Mouse (Mus musculus): ENCODE data around the gene Morf4l2.
"Not testable (repeated sequence)": the region's sequence is repeated elsewhere in the genome, so short reads cannot be mapped to it uniquely, and the experiment has no call there.

The Morf4l2 gene

GRCm38 (mm10) chrX:136743459-136743858 lies at the start of gene Morf4l2:
Morf4l2 (minus strand) TSS chrX:136743690.
- DNase-seq (ENCODE audit: low read depth, low spot score) = no peak

DNA sequence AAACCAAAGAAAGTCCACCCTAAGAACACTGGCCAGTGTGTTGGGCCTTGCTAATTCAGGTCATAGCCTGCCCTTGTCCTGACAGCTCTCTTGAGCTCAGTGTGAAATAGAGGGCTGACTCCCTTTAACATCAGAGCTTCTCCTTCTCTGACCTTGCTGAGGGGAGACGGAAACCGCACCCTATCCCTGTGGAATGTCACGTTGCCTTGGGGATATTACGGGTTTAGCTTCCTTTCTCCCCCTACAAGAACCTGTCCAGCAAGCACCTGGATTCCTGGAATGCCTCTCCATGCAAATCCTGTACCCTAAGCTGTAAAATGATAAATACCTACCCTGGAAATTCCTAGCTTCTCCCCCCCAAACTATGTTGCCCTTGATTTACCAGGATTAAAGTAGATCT lies 46.0 kb upstream of the Morf4l2 start:
- no peak for DNase-seq (ENCODE audit: low read depth, low spot score)

DNA sequence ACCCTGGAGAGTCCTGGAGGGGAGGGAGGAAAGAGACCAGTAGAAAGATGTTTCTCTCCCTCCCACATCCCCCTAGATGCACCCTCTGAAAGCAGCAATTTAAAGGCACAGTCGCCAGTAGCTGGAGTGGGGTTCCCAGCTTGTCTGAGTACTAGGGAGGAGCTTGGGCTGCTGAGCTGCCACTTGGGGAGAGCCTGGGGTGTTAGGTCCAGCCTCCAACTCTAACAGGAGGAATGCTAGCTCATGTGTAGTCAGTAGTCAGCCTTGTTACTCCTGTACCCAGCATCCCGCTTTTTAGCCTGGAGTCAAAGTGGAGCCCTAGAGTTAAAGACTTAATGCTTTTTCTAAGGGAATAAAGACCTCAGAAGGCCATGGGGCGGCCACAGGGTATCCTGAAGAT lies 36.6 kb upstream of the Morf4l2 start, which contains the start of gene Glra4:
Gene Glra4 (minus strand): TSS at position 101 of the 400 bp plus-strand sequence.
- no peak for DNase-seq (ENCODE audit: low read depth, low spot score)

DNA sequence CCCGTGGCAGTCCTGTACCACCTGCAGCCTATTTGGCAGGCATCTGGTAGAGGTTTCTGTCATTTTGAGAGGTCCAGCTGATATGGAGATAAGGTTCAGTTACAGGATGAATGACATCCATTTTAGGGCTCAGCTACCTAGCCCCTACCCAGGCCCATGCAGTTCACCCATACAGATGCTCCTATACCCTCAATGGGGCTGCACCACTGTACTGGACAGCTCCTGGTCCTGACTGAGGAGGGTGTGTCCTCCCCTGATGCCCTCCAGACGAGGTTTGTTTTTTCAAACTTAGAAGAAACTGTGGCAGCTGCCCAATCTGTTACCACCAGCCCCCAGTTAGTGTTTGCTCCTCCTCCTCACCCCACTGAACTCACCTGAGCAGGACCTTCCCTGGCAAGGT lies 35.8 kb upstream of the Morf4l2 start:
- no peak for DNase-seq (ENCODE audit: low read depth, low spot score)

- no peak for DNase-seq (ENCODE audit: low read depth, low spot score)
Measured at GRCm38 (mm10) chrX:136778046-136778445, 34.6 kb upstream of the Morf4l2 start.

DNA sequence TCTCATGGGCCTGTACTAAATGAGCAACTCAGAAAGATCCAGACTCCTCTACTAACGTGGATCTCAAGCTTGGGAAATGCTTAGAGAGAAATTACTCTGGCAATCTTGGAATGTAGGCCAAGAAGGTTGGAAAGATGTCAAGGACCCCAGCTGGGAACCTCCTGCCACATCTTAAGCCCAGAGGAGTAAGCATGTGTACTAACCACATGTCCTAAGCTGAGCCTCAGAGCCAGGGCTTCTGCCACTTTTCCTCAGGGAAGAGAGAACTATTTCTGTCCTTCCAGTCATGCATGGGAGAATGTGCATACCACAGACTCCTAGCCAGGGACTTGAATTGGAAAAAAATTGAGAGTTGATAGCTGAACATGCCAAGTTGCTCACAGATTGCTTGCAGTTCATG lies 29.5 kb upstream of the Morf4l2 start:
- peak; percentile 2 for DNase-seq (ENCODE audit: low read depth, low spot score)

- DNase-seq (ENCODE audit: low read depth, low spot score) = peak; percentile 72
Measured at GRCm38 (mm10) chrX:136761103-136762074, 17.9 kb upstream of the Morf4l2 start.

DNA sequence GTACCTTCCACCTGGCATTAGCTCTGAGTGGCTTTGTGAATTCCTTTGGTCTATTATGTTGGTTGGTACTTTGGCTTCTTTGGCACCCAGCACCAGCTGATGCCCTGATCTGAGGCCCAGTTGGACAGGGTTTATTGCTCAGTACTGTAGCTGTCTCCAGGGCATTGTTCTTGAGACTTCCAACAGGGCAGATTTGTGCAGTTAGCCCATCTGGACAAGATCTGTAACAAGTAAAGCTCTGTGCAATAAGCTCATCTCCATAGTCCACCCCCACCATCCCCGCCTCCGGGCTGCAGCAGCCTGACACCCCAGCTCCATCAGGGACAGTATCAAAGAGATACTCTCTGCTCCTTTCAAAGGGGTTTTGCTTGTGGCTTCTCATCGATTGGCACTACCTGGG lies 12.0 kb upstream of the Morf4l2 start:
- DNase-seq (ENCODE audit: low read depth, low spot score) = no peak

DNA sequence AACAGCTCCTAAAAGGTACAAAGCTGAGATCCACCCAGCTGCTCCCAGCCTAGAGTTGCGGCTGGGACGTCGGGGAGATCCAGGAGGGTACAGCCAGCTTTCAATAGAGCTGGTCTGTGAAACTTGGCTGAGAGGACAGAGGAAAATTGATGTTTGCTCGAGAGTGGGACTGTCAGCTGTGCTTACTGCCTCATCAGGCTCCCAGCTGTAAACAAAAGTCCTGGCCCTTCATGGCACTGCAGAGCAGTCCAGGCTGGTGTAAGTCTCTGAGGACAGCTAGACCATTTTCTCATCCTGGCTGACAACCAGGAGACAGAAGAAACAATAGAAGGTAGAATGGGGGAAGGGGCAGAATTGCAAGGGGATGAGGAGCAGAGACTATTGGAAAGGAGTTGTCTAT lies 5.8 kb upstream of the Morf4l2 start:
- no peak for DNase-seq (ENCODE audit: low read depth, low spot score)

DNA sequence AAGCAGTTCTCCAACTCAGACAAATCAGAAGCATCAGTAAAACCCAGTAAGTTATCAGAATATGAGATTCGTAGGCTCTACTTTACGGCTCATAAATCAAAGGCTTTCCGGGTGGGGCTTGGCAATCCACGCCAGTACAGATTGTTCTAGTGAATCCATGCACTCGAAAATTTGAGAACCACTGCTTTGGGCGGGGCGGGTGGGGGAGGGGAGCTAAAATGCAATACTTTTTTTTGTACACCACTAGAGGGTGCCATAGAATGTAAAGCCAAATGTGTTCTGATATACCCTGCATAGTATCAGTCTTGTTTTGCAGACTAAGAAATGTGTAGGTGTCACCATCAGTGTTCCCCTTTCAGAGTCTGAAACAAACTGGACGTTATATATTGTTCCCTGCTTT lies 1.2 kb upstream of the Morf4l2 start:
- DNase-seq (ENCODE audit: low read depth, low spot score) = peak; percentile 36

DNA sequence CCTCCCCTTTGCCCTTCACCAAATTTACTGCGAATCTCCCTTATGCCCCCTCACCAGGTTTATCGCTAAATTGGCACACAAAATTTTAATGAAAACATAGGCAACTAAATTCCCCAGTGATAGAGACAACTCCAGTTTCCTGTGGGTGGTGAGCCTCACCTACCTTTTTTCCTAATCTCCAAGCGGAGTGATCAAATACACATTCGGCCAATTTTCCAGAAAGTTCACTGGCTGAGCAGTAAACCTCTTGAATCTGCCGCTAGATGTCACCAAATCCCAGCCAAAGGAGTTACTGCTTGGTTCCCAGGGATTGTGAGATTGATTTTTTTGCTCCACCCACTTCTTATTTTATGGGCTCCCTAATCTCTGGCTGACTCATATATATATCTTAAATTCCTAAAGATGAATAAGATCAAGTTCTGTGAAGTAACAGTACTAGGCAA lies 808 bp downstream of the Morf4l2 start:
- peak; percentile 89 for DNase-seq (ENCODE audit: low read depth, low spot score)

- DNase-seq (ENCODE audit: low read depth, low spot score) = peak; percentile 46
Measured at GRCm38 (mm10) chrX:136742241-136742640, 1.2 kb downstream of the Morf4l2 start.

DNA sequence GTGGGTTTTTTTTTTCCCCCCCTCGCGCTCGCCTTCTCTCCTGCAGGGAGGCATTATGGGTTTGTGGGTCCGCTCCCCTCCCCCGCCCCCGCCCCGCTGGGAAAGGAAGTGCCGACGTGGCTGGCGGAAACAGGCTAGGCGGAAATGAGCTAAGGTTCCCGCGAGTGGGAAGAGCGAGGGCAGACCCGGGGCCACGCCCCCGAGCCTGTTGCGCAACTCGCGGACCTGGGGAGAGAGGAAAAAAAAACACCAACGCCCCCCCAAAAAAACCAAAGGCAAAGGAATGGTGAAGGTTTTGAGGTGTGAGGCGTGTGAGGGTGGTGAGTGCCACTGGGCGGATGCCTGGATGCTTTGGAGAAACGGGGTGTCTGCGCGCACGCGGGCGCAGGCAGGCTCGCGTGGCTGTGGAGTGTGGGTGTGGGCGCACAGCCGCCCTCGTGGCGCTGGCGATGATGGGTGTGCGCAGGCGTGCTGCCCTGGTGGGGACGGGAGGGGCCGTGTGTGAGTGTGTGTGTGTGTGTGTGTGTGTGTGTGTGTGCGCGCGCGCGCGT lies 1.8 kb downstream of the Morf4l2 start:
- DNase-seq (ENCODE audit: low read depth, low spot score) = peak; percentile 70

DNA sequence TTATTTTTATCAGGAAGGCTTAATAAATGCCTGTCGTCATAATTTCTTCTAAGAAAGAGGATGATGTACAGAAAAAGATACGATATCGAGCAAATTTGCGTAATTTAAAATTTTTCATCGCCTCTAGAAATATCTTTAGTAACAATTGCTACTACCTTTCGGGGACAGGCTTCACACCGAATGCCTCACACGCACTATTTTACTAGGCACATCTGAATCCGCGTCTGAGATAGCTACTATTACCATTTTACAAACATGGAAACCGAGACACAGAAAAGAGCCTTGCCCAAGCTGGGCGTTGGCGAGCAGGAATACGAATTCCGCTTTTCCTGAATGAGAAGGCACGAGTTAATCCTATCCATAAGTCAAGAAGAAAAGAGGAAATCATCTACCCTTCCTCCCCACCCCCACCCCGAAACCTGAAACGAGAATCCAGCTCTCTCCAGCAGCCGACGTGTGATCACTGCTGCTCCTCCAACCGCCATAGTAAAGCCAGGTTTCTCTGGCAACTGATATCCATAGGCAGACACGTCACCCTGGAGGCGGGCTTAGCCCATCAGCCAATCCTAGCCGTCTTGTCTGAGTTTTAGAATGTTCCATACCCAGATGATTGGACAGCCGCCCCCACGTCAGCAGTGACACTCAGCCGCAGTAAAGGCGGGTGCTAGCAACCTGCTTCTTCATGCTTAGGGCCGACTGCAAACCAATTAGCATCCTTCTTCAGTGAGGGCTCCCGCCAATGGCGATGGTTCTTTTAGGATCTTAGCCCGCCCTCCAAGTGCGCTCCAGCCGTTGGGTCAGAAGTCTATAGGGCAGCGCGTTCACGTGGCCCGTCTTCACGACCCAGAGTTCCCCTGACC lies 2.5 kb downstream of the Morf4l2 start:
- DNase-seq (ENCODE audit: low read depth, low spot score) = peak; percentile 98

- peak; percentile 56 for DNase-seq (ENCODE audit: low read depth, low spot score)
Measured at GRCm38 (mm10) chrX:136740087-136740790, 3.3 kb downstream of the Morf4l2 start.

DNA sequence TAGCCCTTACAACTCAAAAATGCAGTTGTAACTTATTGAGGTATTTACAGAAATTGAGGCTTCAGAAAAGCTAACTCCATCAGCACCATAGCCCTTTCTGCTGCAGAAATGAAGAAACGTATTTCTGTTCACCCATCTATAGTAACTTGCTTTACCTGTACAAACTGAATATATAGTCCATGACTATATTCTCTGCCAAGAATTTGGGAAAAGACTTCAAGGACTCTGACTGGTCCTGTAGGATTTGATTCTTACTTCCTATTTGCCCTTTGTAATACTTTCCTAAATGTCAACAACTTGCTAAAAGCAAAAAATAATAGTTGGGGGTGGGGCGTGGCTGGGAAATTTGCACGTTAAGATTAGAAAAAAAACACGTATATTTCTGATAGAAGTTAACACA lies 11.5 kb downstream of the Morf4l2 start:
- no peak for DNase-seq (ENCODE audit: low read depth, low spot score)

DNA sequence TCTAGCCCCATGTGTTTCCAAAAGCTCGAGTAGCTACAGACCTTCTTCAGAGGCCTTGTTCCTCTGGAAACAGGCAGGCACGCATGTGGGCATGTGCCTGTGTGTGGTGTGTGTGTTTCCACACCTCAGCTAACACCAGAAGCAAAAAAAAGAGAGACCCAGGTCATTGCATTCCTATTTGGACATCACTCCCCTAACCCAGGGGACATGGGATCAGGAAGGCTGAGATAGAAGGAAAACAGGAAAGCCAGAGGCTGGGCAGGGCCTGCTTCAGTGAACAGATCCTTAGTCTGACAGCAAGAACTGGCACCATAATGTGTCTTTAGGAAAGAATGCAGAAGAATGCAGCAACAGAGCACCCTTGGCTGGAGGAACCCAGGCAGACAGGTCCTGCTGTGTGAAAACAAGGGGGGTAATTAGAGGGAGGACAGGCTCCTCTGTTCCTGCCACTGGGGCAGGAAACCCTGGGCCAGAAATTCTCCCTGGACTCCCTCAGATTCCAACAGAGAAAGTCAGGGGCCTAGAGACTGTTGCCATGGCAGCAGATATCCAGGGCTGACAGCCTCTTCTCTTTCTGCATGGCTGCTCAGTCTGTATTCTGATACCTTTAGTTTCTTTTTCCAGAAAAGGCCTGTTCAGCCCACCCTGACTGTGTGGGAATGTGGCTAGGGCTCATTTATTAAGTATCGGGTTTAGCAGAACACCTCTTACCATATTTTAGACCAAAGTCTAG lies 28.6 kb downstream of the Morf4l2 start:
- DNase-seq (ENCODE audit: low read depth, low spot score) = not testable (repeated sequence)

DNA sequence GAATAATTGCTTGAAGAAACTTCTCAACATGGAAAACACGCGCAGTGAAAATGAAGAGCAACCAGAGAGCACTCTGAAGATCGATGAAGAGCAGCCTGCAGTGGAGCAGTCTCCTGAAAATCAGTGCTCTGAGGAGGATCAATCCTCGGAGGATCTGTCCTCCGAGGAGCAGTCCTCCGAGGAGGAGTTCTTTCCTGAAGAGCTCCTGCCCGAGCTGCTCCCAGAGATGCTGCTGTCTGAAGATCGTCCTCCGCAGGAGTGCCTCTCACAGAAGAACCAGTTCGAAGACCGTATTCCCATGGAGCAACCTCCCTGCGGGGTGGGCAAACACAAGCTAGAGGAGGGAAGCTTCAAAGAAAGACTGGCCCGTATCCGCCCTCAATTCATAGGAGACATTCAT lies 34.7 kb downstream of the Morf4l2 start:
- no peak for DNase-seq (ENCODE audit: low read depth, low spot score)

DNA sequence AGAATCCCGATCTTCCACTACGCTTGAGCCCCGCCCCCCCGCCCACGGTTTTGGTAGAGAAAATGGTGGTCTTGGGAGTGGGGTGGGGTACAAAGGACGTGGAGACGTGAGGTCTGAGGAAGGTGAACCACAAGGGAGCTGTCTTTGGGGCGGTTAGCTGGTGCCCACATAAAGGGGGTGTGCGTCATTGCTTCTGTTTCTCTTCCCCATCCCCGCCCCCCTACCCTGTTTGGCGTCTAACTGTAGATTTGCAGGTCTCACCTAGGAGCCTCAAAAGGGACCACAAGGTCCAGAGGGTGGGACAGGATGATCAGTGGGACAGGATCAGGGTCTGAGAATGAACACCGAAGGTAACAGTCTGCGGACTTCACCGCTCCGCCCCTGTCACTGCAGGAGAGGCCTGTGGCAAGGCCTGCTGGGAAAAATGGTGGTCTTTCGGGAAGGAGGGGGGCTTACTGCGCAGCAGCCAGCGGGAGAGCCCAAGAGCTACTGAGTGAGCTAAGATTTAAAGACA lies 35.3 kb downstream of the Morf4l2 start:
- no peak for DNase-seq (ENCODE audit: low read depth, low spot score)

GRCm38 (mm10) chrX:136707446-136708167 lies 35.9 kb downstream of the Morf4l2 start, which contains the start of gene Tceal1:
Tceal1 (plus strand) TSS chrX:136707982.
- peak; percentile 78 for DNase-seq (ENCODE audit: low read depth, low spot score)

Data from 3T3-L1 (cell line).